7 mouse cellular contexts compared by ENCODE assay signal in genomic region chr2:34371441-34372304, GRCm38 (mm10). TPM values are rescaled to one million over a fixed set of nuclear protein-coding genes. Genes with fewer than 3 reads are reported as not detected.
DNase-seq lines count a peak whose midpoint lies in the region; ATAC-seq and TF ChIP-seq lines count a peak whose summit lies in the region.

No protein-coding gene starts in this region.

- peak overlapping the region; percentile 86 for H3K9ac ChIP-seq in forebrain, embryonic 13.5 days
- H3K9ac ChIP-seq in hindbrain, embryonic 13.5 days = peak overlapping the region; percentile 99
- H3K9ac ChIP-seq in limb, embryonic 11.5 days (ENCODE audit: low read length) = peak overlapping the region; percentile 95
- H3K9ac ChIP-seq in midbrain, embryonic 12.5 days (replicated peaks) = peak overlapping the region; percentile 98

- no peaks in the 10 kb centered on the region for H3K9me3 ChIP-seq in forebrain, embryonic 13.5 days (replicated peaks)
- H3K9me3 ChIP-seq in hindbrain, embryonic 13.5 days = no peaks in the 10 kb centered on the region
- no peaks in the 10 kb centered on the region for H3K9me3 ChIP-seq in limb, embryonic 11.5 days (ENCODE audit: control insufficient read depth, low read length)
- no peaks in the 10 kb centered on the region for H3K9me3 ChIP-seq in midbrain, embryonic 12.5 days

- peak; percentile 34 for ATAC-seq in Patski
- peak; percentile 51 for ATAC-seq in forebrain, embryonic 13.5 days
- ATAC-seq in hindbrain, embryonic 13.5 days (ENCODE audit: low FRiP score) = peak; percentile 31
- ATAC-seq in limb, embryonic 11.5 days (ENCODE audit: insufficient number of reproducible peaks, low FRiP score, low TSS enrichment, low read depth) = peak; percentile 41; the same call in 1 of the 2 replicates
- ATAC-seq in midbrain, embryonic 12.5 days (ENCODE audit: low FRiP score, low read depth) = peak; percentile 31

- in situ Hi-C loops in Patski (cut with MboI; ENCODE audit: low pct_unique_long_range_greater_than_20kb) = loop anchor here (25.0 kb wide), 1 partner anchor 609 kb away; no protein-coding TSS in a partner anchor

- peak overlapping the region; percentile 76 for H3K4me2 ChIP-seq in forebrain, embryonic 13.5 days
- peak overlapping the region; percentile 88 for H3K4me2 ChIP-seq in hindbrain, embryonic 13.5 days
- H3K4me2 ChIP-seq in limb, embryonic 11.5 days (ENCODE audit: low read depth, severe bottlenecking) = peak overlapping the region; percentile 88
- H3K4me2 ChIP-seq in midbrain, embryonic 12.5 days (replicated peaks) = peak overlapping the region; percentile 87

- DNase-seq in Patski (ENCODE audit: low read depth, low spot score) = no peak
- DNase-seq in c-Kit-negative CD71-positive TER-119-positive erythroid progenitor cells, embryonic 14.5 days (ENCODE audit: low read depth, low spot score) = peak; percentile 36
- DNase-seq in limb, embryonic 11.5 days (ENCODE audit: low spot score) = peak; percentile 72
- DNase-seq in spleen, adult 12 weeks (ENCODE audit: low spot score) = peak; percentile 41

- H3K27ac ChIP-seq in forebrain, embryonic 13.5 days = peak overlapping the region; percentile 97
- peak overlapping the region; percentile 99 for H3K27ac ChIP-seq in hindbrain, embryonic 13.5 days
- peak overlapping the region; percentile 97 for H3K27ac ChIP-seq in limb, embryonic 11.5 days (replicated peaks; ENCODE audit: low read depth, low read length)
- H3K27ac ChIP-seq in midbrain, embryonic 12.5 days (replicated peaks) = peak overlapping the region; percentile 99

- H3K4me1 ChIP-seq in forebrain, embryonic 13.5 days = peaks cover 36% of the 10 kb centered on the region
- peaks cover 29% of the 10 kb centered on the region for H3K4me1 ChIP-seq in hindbrain, embryonic 13.5 days (replicated peaks)
- H3K4me1 ChIP-seq in limb, embryonic 11.5 days (ENCODE audit: control insufficient read depth, insufficient read depth, low read length) = peaks cover 11% of the 10 kb centered on the region; the same call in 1 of the 2 replicates
- H3K4me1 ChIP-seq in midbrain, embryonic 12.5 days = peaks cover 31% of the 10 kb centered on the region

- 0% methylated on average over 54 of the region's 118 CpGs for WGBS in forebrain, embryonic 13.5 days
- WGBS in hindbrain, embryonic 13.5 days = 0% methylated on average over 46 of the region's 118 CpGs
- under 1% methylated on average over 58 of the region's 118 CpGs for WGBS in limb, embryonic 11.5 days
- under 1% methylated on average over 79 of the region's 118 CpGs for WGBS in midbrain, embryonic 12.5 days

- POLR2A ChIA-PET in Patski (lab: Charles Lee) = interaction anchor here (0.5 to 2.4 kb wide), 2 partner anchors 10 to 134 kb away, joined by 8 to 11 read pairs; no protein-coding TSS in a partner anchor

- no peak for TF ChIP-seq CTCF in Patski (IDR thresholded peaks at IDR 0.05)

- CTCF ChIA-PET in Patski (lab: Charles Lee) = interaction anchor here (1.0 kb wide), 1 partner anchor 398 kb away, joined by 3 read pairs; no protein-coding TSS in a partner anchor

- H3K4me3 ChIP-seq in forebrain, embryonic 13.5 days = peak overlapping the region; percentile 81
- peak overlapping the region; percentile 92 for H3K4me3 ChIP-seq in hindbrain, embryonic 13.5 days
- peak overlapping the region; percentile 76 for H3K4me3 ChIP-seq in limb, embryonic 11.5 days (ENCODE audit: low read depth, low read length)
- H3K4me3 ChIP-seq in midbrain, embryonic 12.5 days = peak overlapping the region; percentile 89

- no peaks in the 10 kb centered on the region for H3K27me3 ChIP-seq in Patski
- H3K27me3 ChIP-seq in forebrain, embryonic 13.5 days = peaks cover 18% of the 10 kb centered on the region
- no peaks in the 10 kb centered on the region for H3K27me3 ChIP-seq in hindbrain, embryonic 13.5 days
- H3K27me3 ChIP-seq in limb, embryonic 11.5 days (ENCODE audit: control insufficient read depth, insufficient read depth, low read length) = no peaks in the 10 kb centered on the region
- H3K27me3 ChIP-seq in midbrain, embryonic 12.5 days = 0 out of 2 replicates have a peak, but pooled peaks cover 3% of the 10 kb centered on the region

- no peaks in the 10 kb centered on the region for H3K36me3 ChIP-seq in forebrain, embryonic 13.5 days (ENCODE audit: poor library complexity, severe bottlenecking)
- H3K36me3 ChIP-seq in hindbrain, embryonic 13.5 days = no peaks in the 10 kb centered on the region
- H3K36me3 ChIP-seq in limb, embryonic 11.5 days (ENCODE audit: control insufficient read depth, insufficient read depth, low read length) = no peaks in the 10 kb centered on the region
- no peaks in the 10 kb centered on the region for H3K36me3 ChIP-seq in midbrain, embryonic 12.5 days

RNA-seq across cellular contexts. Expression of gene Pbx3, which starts 1.3 kb away (rescaled TPM):
- 47.2 TPM for polyA plus RNA-seq in Patski (2021)
- polyA plus RNA-seq in forebrain, embryonic 13.5 days (2015; fragmentation: Nextera tagmentation; extraction: Ambion mirVana) = 40.4 and 64.9 TPM in 2 replicates
- 133 TPM in 2 replicates for polyA plus RNA-seq in hindbrain, embryonic 13.5 days (2015; fragmentation: Nextera tagmentation; extraction: Ambion mirVana)
- 33.5 and 35.0 TPM in 2 replicates for polyA plus RNA-seq in limb, embryonic 11.5 days (2014; fragmentation: Nextera tagmentation; extraction: Ambion mirVana)
- polyA plus RNA-seq in midbrain, embryonic 12.5 days (2016; fragmentation: Nextera tagmentation; extraction: Ambion mirVana) = 76.6 and 79.3 TPM in 2 replicates

RNA-seq across cellular contexts. Expression of gene Mapkap1, which starts 34.9 kb away (rescaled TPM):
- 78.9 TPM for polyA plus RNA-seq in Patski (2021)
- polyA plus RNA-seq in forebrain, embryonic 13.5 days (2015; fragmentation: Nextera tagmentation; extraction: Ambion mirVana) = 97.8 and 102 TPM in 2 replicates
- 96.6 and 100 TPM in 2 replicates for polyA plus RNA-seq in hindbrain, embryonic 13.5 days (2015; fragmentation: Nextera tagmentation; extraction: Ambion mirVana)
- 94.7 and 96.5 TPM in 2 replicates for polyA plus RNA-seq in limb, embryonic 11.5 days (2014; fragmentation: Nextera tagmentation; extraction: Ambion mirVana)
- 111 and 112 TPM in 2 replicates for polyA plus RNA-seq in midbrain, embryonic 12.5 days (2016; fragmentation: Nextera tagmentation; extraction: Ambion mirVana)
